Mouse (Mus musculus) stomach, postnatal 0 days (tissue): ENCODE data around the gene Gemin2. TPM values are rescaled to one million over a fixed set of nuclear protein-coding genes. Genes with fewer than 3 reads are reported as not detected.

Experiments
- ATAC-seq: fragments of 200-750 bp; cut with Nextera tagmentation; 2 replicates; pipeline ENCODE4 v1.8.0; 2017; ENCODE audit not compliant: low FRiP score, low TSS enrichment
- DNase-seq: peaks from one replicate; pipeline ENCODE4 v3.0.0-alpha.2; 2016; ENCODE audit warnings: low spot score
- H3K27ac ChIP-seq: fragments of 300-500 bp; sonication (generic); replicated peaks from 2 replicates; pipeline ENCODE4 v1.5.1; 2014; ENCODE audit warnings: mild to moderate bottlenecking, control low read depth
- H3K27me3 ChIP-seq: fragments of 300-500 bp; sonication (generic); 2 replicates; pipeline ENCODE4 v1.6.1; 2014; ENCODE audit warnings: low read length; ENCODE audit not compliant: control insufficient read depth, insufficient read depth
- H3K36me3 ChIP-seq: fragments of 300-500 bp; sonication (generic); 2 replicates; pipeline ENCODE4 v1.6.1; 2014; ENCODE audit warnings: low read length, mixed read lengths; ENCODE audit not compliant: control insufficient read depth, insufficient read depth
- H3K4me1 ChIP-seq: fragments of 300-500 bp; sonication (generic); replicated peaks from 2 replicates; pipeline ENCODE4 v1.6.1; 2014; ENCODE audit warnings: antibody characterized with exemption; ENCODE audit not compliant: control insufficient read depth, insufficient read depth
- H3K4me2 ChIP-seq: fragments of 300-500 bp; sonication (generic); replicated peaks from 2 replicates; pipeline ENCODE4 v1.6.1; 2014; ENCODE audit warnings: low read depth, mild to moderate bottlenecking, control low read depth, moderate library complexity
- H3K4me3 ChIP-seq: fragments of 300-500 bp; sonication (generic); 2 replicates; pipeline ENCODE4 v1.5.1; 2014; ENCODE audit warnings: low read depth, low read length, control low read depth
- H3K9ac ChIP-seq: fragments of 300-500 bp; sonication (generic); 2 replicates; pipeline ENCODE4 v1.6.1; 2014; ENCODE audit warnings: mild to moderate bottlenecking, low read length, control low read depth, mixed read lengths
- H3K9me3 ChIP-seq: fragments of 300-500 bp; sonication (generic); 2 replicates; pipeline ENCODE4 v1.6.1; 2016; ENCODE audit warnings: low read length; ENCODE audit not compliant: control insufficient read depth
- CTCF ChIP-seq: IDR thresholded peaks from 2 replicates; pipeline ENCODE4 v1.5.1; 2016; ENCODE audit warnings: antibody characterized with exemption, low read depth, mild to moderate bottlenecking, moderate library complexity
- EP300 ChIP-seq: optimal IDR thresholded peaks from 2 replicates; pipeline ENCODE3; 2016; ENCODE audit warnings: antibody characterized with exemption
- WGBS: fragments of 180-500 bp; shearing (Covaris S2); extraction: QIAGEN DNeasy Blood & Tissue Kit; methylation state at CpG from one replicate; pipeline ENCODE4 v1.1.7; 2014; 5-methylcytosine and 5-hydroxymethylcytosine counted together
- polyA plus RNA-seq: library from polyadenylated mRNA; unstranded; fragments of >200 nt; fragmentation: Nextera tagmentation; extraction: Ambion mirVana; gene quantifications from 2 replicates; pipeline ENCODE4 v1.2.1, GENCODE M21; 2015

Gemin2 gene
- polyA plus RNA-seq, 1 experiment from 2014 or later = 14.8 TPM

- peak; percentile 62 for ATAC-seq
- H3K4me2 ChIP-seq = peak overlapping the region; percentile 82
- TF ChIP-seq EP300 = no peak
- TF ChIP-seq CTCF = no peak
- DNase-seq = no peak
- H3K4me1 ChIP-seq = peaks cover 5% of the 10 kb centered on the region
- peak overlapping the region; percentile 79 for H3K4me3 ChIP-seq
- H3K36me3 ChIP-seq = peaks cover 3% of the 10 kb centered on the region; the same call in 1 of the 2 replicates
- H3K9ac ChIP-seq = peak overlapping the region; percentile 92
- 0% methylated on average over 25 of the region's 25 CpGs for WGBS
- H3K9me3 ChIP-seq = no peaks in the 10 kb centered on the region
- no peaks in the 10 kb centered on the region for H3K27me3 ChIP-seq
- H3K27ac ChIP-seq = peak overlapping the region; percentile 98
Observed at GRCm38 (mm10) chr12:59011275-59011843, 1.8 kb upstream of the Gemin2 start.

- Histone ChIP-seq H3K4me2 (peak within 1 kb of the TSS; percentile 82), H3K9me3 (no peaks in the 10 kb centered on the region), H3K36me3 (no peaks in the 10 kb centered on the region), H3K9ac (peak within 1 kb of the TSS; percentile 92), H3K27me3 (no peaks in the 10 kb centered on the region), H3K27ac (peak within 1 kb of the TSS; percentile 98), H3K4me3 (peak within 1 kb of the TSS; percentile 79), H3K4me1 (peaks cover 5% of the 10 kb centered on the region)
- TF ChIP-seq EP300 (no peak), CTCF (no peak)
- peak; percentile 99 for DNase-seq
- WGBS = 0% methylated on average over 48 of the region's 48 CpGs
- peak; percentile 98 for ATAC-seq
Observed at GRCm38 (mm10) chr12:59011844-59012709, 1.1 kb upstream of the Gemin2 start, which contains the start of gene Sec23a. Sec23a (minus strand) TSS chr12:59012017.

GRCm38 (mm10) chr12:59012710-59013091, 492 bp upstream of the Gemin2 start:
- DNase-seq = peak; percentile 15
- no peak for TF ChIP-seq CTCF
- peak; percentile 53 for TF ChIP-seq EP300

GRCm38 (mm10) chr12:59017970-59018369, 4.8 kb downstream of the Gemin2 start:
- H3K4me3 ChIP-seq = no peak overlapping the region
- H3K4me2 ChIP-seq = no peak overlapping the region
- no peaks in the 10 kb centered on the region for H3K4me1 ChIP-seq
- no peak for TF ChIP-seq EP300
- TF ChIP-seq CTCF = no peak
- no peak for ATAC-seq
- no peaks in the 10 kb centered on the region for H3K27me3 ChIP-seq
- no peaks in the 10 kb centered on the region for H3K9me3 ChIP-seq
- 72% methylated on average over 8 of the region's 8 CpGs for WGBS
- peaks cover 7% of the 10 kb centered on the region for H3K36me3 ChIP-seq
- no peak for DNase-seq
- H3K9ac ChIP-seq = no peak overlapping the region
- H3K27ac ChIP-seq = no peak overlapping the region

More at GRCm38 (mm10) chr12:59012710-59013091, 492 bp upstream of the Gemin2 start:
- no peaks in the 10 kb centered on the region for H3K27me3 ChIP-seq
- no peaks in the 10 kb centered on the region for H3K9me3 ChIP-seq
- peaks cover 5% of the 10 kb centered on the region for H3K4me1 ChIP-seq
- peak overlapping the region; percentile 71 for H3K4me2 ChIP-seq
- H3K4me3 ChIP-seq = peak overlapping the region; percentile 58
- ATAC-seq = no peak
- under 1% methylated on average over 7 of the region's 7 CpGs for WGBS
- H3K36me3 ChIP-seq = no peaks in the 10 kb centered on the region
- H3K27ac ChIP-seq = peak overlapping the region; percentile 88
- H3K9ac ChIP-seq = peak overlapping the region; percentile 74

- H3K9ac ChIP-seq = no peak overlapping the region
- peaks cover 7% of the 10 kb centered on the region for H3K36me3 ChIP-seq
- ATAC-seq = no peak
- TF ChIP-seq CTCF = no peak
- no peak for TF ChIP-seq EP300
- no peaks in the 10 kb centered on the region for H3K9me3 ChIP-seq
- no peak for DNase-seq
- H3K4me2 ChIP-seq = no peak overlapping the region
- WGBS = 90% methylated on average over 2 of the region's 2 CpGs
- H3K27me3 ChIP-seq = no peaks in the 10 kb centered on the region
- no peaks in the 10 kb centered on the region for H3K4me1 ChIP-seq
- no peak overlapping the region for H3K27ac ChIP-seq
- no peak overlapping the region for H3K4me3 ChIP-seq
Observed at GRCm38 (mm10) chr12:59019891-59020290, 6.7 kb downstream of the Gemin2 start.

GRCm38 (mm10) chr12:59021306-59021705, 8.1 kb downstream of the Gemin2 start:
- H3K4me3 ChIP-seq = no peak overlapping the region
- WGBS = 81% methylated on average over 4 of the region's 4 CpGs
- peaks cover 9% of the 10 kb centered on the region for H3K36me3 ChIP-seq
- no peak overlapping the region for H3K9ac ChIP-seq
- no peaks in the 10 kb centered on the region for H3K9me3 ChIP-seq
- H3K4me1 ChIP-seq = no peaks in the 10 kb centered on the region
- ATAC-seq (no peak), DNase-seq (no peak)
- no peak overlapping the region for H3K4me2 ChIP-seq
- no peaks in the 10 kb centered on the region for H3K27me3 ChIP-seq
- no peak overlapping the region for H3K27ac ChIP-seq
- TF ChIP-seq CTCF = no peak
- no peak for TF ChIP-seq EP300
